Mouse (Mus musculus): ENCODE data around the gene Gm27021.
"Not testable (repeated sequence)": the region's sequence is repeated elsewhere in the genome, so short reads cannot be mapped to it uniquely, and the experiment has no call there.

DNA sequence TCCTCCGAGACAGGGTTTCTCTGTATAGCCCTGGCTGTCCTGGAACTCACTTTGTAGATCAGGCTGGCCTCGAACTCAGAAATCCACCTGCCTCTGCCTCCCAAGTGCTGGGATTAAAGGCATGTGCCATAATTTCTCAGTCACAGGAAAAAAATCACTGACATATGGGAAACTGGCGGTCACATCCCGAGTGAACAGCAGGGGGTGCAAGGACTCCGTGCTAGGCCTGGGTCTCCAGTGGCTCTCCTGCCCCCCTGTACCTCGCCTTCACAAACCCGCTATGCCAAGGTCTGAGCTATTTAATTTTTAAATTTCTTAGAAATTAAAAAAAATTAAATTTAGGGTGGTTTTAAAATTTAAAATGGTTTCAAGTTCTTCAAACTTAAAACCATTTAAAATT, 12.5 kb upstream of the Gm27021 start:
- peak; percentile 78 for TF ChIP-seq CTCF (IDR thresholded peaks at IDR 0.05; ENCODE audit: low read depth)
- TF ChIP-seq EP300 (IDR thresholded peaks at IDR 0.05; ENCODE audit: low read depth) = not testable (repeated sequence)
